Comparison of ENCODE assay signal across 13 mouse cellular contexts in the genomic region with DNA sequence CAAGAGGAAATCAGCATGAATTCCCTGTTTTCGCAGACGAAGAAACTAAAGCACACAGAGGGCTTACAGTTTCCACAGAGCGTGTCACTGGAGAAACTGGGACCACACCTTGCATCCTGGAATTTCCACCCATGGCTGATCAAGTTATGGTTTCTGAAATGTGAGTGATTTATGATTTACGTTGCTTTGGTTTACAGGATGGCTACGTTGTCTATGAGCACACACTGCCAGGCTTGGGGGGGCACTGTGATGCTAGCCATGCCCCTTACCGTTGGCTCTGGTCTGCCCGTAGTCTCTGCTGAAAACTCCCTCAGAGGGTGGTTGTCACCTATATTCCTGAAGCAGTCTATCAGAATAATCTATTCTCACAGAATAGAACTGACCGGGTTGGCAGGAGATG. TPM values are rescaled to one million over a fixed set of nuclear protein-coding genes. Genes with fewer than 3 reads are reported as not detected.
DNase-seq lines count a peak whose midpoint lies in the region; ATAC-seq and TF ChIP-seq lines count a peak whose summit lies in the region.
"Had no signal": no experiment of that assay in that cellular context is flagged by ENCODE, and none has a peak within 500 bp of the region (broad histone marks: within the 10 kb centered on the region; RNA-seq: fewer than 3 reads in every experiment).

A gene (plus strand): TSS at position 301 of the 400 bp plus-strand sequence.

- no peaks in the 10 kb centered on the region for H3K9me3 ChIP-seq in limb, embryonic 13.5 days
- H3K9me3 ChIP-seq: forebrain, embryonic 13.5 days; neural tube, embryonic 12.5 days had no signal

- 77% methylated on average over 8 of the region's 8 CpGs for WGBS in limb, embryonic 13.5 days
- WGBS in heart, adult 2 months: 89% methylated on average over 8 of the region's 8 CpGs

- 0 out of 2 replicates have a peak within 1 kb of the TSS, but pooled peaks have one; percentile 5 for H3K4me2 ChIP-seq in limb, embryonic 13.5 days (replicated peaks)
- H3K4me2 ChIP-seq: forebrain, embryonic 13.5 days; liver, embryonic 11.5 days; neural tube, embryonic 12.5 days had no signal

- no peaks in the 10 kb centered on the region for H3K27me3 ChIP-seq in limb, embryonic 13.5 days
- H3K27me3 ChIP-seq in heart, adult 2 months (ENCODE audit: control insufficient read depth, insufficient read depth, low read length): no peaks in the 10 kb centered on the region
- H3K27me3 ChIP-seq: forebrain, embryonic 13.5 days; neural tube, embryonic 12.5 days had no signal

- H3K9ac ChIP-seq in limb, embryonic 13.5 days: no peak within 1 kb of the TSS
- no peak within 1 kb of the TSS for H3K9ac ChIP-seq in heart, adult 2 months (ENCODE audit: low read depth, low read length)
- H3K9ac ChIP-seq: forebrain, embryonic 13.5 days; neural tube, embryonic 12.5 days had no signal

- H3K79me2 ChIP-seq in heart, adult 2 months (replicated peaks; ENCODE audit: control insufficient read depth, insufficient read depth, low read length): no peaks in the 10 kb centered on the region

- DNase-seq in adrenal gland, postnatal 25 days: no peak
- no peak for DNase-seq in adrenal gland, postnatal 36 days
- no peak for DNase-seq in left cerebral cortex, adult 18-20 months (ENCODE audit: low spot score in 2 of 2)
- DNase-seq in left cerebral cortex, adult 9 months (ENCODE audit: low spot score in 2 of 2): no peak
- DNase-seq in layer of hippocampus, postnatal 10 days (ENCODE audit: low spot score in 2 of 2): no peak
- DNase-seq in heart, adult 2 months: no peak
- no peak for DNase-seq in gastrocnemius, adult 8-10 months (ENCODE audit: low spot score in 2 of 2)
- DNase-seq: gastrocnemius, postnatal 25 days; right cerebral cortex, postnatal 14 days had no signal

- H3K36me3 ChIP-seq in limb, embryonic 13.5 days: no peaks in the 10 kb centered on the region
- H3K36me3 ChIP-seq in heart, adult 2 months (ENCODE audit: control insufficient read depth, insufficient read depth, low read length): no peaks in the 10 kb centered on the region
- H3K36me3 ChIP-seq: neural tube, embryonic 12.5 days had no signal

- TF ChIP-seq EP300 in heart, adult 2 months (IDR thresholded peaks at IDR 0.05; ENCODE audit: insufficient read depth, low read depth, low read length): no peak

- H3K4me1 ChIP-seq in limb, embryonic 13.5 days: peaks cover 29% of the 10 kb centered on the region
- H3K4me1 ChIP-seq in heart, adult 2 months (ENCODE audit: control insufficient read depth, insufficient read depth, low read length): no peaks in the 10 kb centered on the region
- H3K4me1 ChIP-seq: forebrain, embryonic 13.5 days; neural tube, embryonic 12.5 days had no signal

- ATAC-seq in limb, embryonic 13.5 days (ENCODE audit: low FRiP score, low read depth): no peak
- ATAC-seq: forebrain, embryonic 13.5 days had no signal

- TF ChIP-seq CTCF in heart, adult 2 months (IDR thresholded peaks at IDR 0.05): no peak

- no peak for TF ChIP-seq POLR2A in heart, adult 2 months (IDR thresholded peaks at IDR 0.05; ENCODE audit: insufficient read depth, low read depth, low read length)

- no peak within 1 kb of the TSS for H3K27ac ChIP-seq in limb, embryonic 13.5 days
- H3K27ac ChIP-seq in heart, adult 2 months: no peak within 1 kb of the TSS
- H3K27ac ChIP-seq: forebrain, embryonic 13.5 days; neural tube, embryonic 12.5 days had no signal

- H3K4me3 ChIP-seq in limb, embryonic 13.5 days: no peak within 1 kb of the TSS
- no peak within 1 kb of the TSS for H3K4me3 ChIP-seq in heart, adult 2 months
- H3K4me3 ChIP-seq: forebrain, embryonic 13.5 days; neural tube, embryonic 12.5 days had no signal

- intact Hi-C loops in heart, adult 2 months (cut with DNase I): no loop called here

RNA-seq across cellular contexts. Expression of the gene that starts here (rescaled TPM):
- total RNA-seq in adrenal gland, postnatal 25 days (2021): 5.7 and 10.3 TPM in 2 replicates
- total RNA-seq in adrenal gland, postnatal 36 days (2021): 1 to 10 TPM; 2.7 to 9.2 TPM
- 10 to 100 TPM; 39.5 to 41.4 TPM for total RNA-seq in left cerebral cortex, adult 18-20 months (2021)
- total RNA-seq in layer of hippocampus, postnatal 10 days (2021): 10 to 100 TPM; 41.0 to 41.6 TPM
- polyA plus RNA-seq in limb, embryonic 13.5 days (2015; fragmentation: Nextera tagmentation; extraction: Ambion mirVana): 21.9 and 25.0 TPM in 2 replicates
- under 1 TPM; 0.21 to 0.39 TPM for total RNA-seq in heart, adult 2 months (2021)
- 0.10 and 0.15 TPM in 2 replicates for polyA plus RNA-seq in heart, adult 2 months (2012; rRNA removed)
- under 1 TPM; 0.05 to 0.13 (median 0.11) TPM for total RNA-seq in gastrocnemius, adult 8-10 months (2022)

Comparison
In these comparisons a context has a peak if more than half of its experiments do, and no peak if none do; other contexts are left out.
1. RNA of the gene that starts here (polyA plus RNA-seq): 21.9 to 25.0 TPM in limb, embryonic 13.5 days; 0.10 to 0.15 TPM in heart, adult 2 months; every median in the first group is over 10 times any median in the second.